Mouse (Mus musculus) hindbrain, embryonic 16.5 days (tissue): ENCODE results near the gene Alkbh7. TPM values are rescaled to one million over a fixed set of nuclear protein-coding genes. Genes with fewer than 3 reads are reported as not detected.

Source experiments
- ATAC-seq: fragments of 200-750 bp; cut with Nextera tagmentation; 2 replicates; pipeline ENCODE4 v1.8.0; 2017; ENCODE audit warnings: moderate TSS enrichment, moderate library complexity
- H3K27ac ChIP-seq: fragments of 300-500 bp; sonication (generic); 2 replicates; pipeline ENCODE4 v1.5.1; 2014; ENCODE audit warnings: low read depth, mild to moderate bottlenecking, control low read depth, low read length, moderate library complexity
- H3K27me3 ChIP-seq: fragments of 300-500 bp; sonication (generic); replicated peaks from 2 replicates; pipeline ENCODE4 v1.6.1; 2014; ENCODE audit warnings: low read length; ENCODE audit not compliant: control insufficient read depth, insufficient read depth
- H3K36me3 ChIP-seq: fragments of 300-500 bp; sonication (generic); 2 replicates; pipeline ENCODE4 v1.6.1; 2014; ENCODE audit warnings: mild to moderate bottlenecking, low read length, moderate library complexity, mixed read lengths; ENCODE audit not compliant: control insufficient read depth, insufficient read depth
- H3K4me1 ChIP-seq: fragments of 300-500 bp; sonication (generic); 2 replicates; pipeline ENCODE4 v1.6.1; 2014; ENCODE audit warnings: low read depth, low read length; ENCODE audit not compliant: control insufficient read depth, insufficient read depth
- H3K4me2 ChIP-seq: fragments of 300-500 bp; sonication (generic); 2 replicates; pipeline ENCODE4 v1.6.1; 2014; ENCODE audit warnings: mild to moderate bottlenecking, low read length, control low read depth, moderate library complexity
- H3K4me3 ChIP-seq: fragments of 300-500 bp; sonication (generic); 2 replicates; pipeline ENCODE4 v1.5.1; 2014; ENCODE audit warnings: mild to moderate bottlenecking, low read length, control low read depth, moderate library complexity
- H3K9ac ChIP-seq: fragments of 300-500 bp; sonication (generic); 2 replicates; pipeline ENCODE4 v1.6.1; 2014; ENCODE audit warnings: low read depth, mild to moderate bottlenecking, control low read depth, low read length, moderate library complexity
- H3K9me3 ChIP-seq: fragments of 300-500 bp; sonication (generic); 2 replicates; pipeline ENCODE4 v1.6.1; 2014; ENCODE audit warnings: mild to moderate bottlenecking, low read length, moderate library complexity; ENCODE audit not compliant: control insufficient read depth
- WGBS: fragments of 180-500 bp; shearing (Covaris S2); extraction: QIAGEN DNeasy Blood & Tissue Kit; methylation state at CpG from one replicate; pipeline ENCODE4 v1.1.7; 2014; 5-methylcytosine and 5-hydroxymethylcytosine counted together
- polyA plus RNA-seq: library from polyadenylated mRNA; unstranded; fragments of >200 nt; fragmentation: Nextera tagmentation; extraction: Ambion mirVana; gene quantifications from 2 replicates; pipeline ENCODE4 v1.2.1, GENCODE M21; 2015

Alkbh7 gene
- polyA plus RNA-seq, 1 experiment from 2014 or later, result 64.4 TPM

- no peaks in the 10 kb centered on the region for H3K4me1 ChIP-seq
- H3K27me3 ChIP-seq, result peaks cover 6% of the 10 kb centered on the region; the same call in 1 of the 2 replicates
- no peak for ATAC-seq
- H3K9me3 ChIP-seq, result no peaks in the 10 kb centered on the region
- H3K9ac ChIP-seq, result no peak within 1 kb of the TSS
- 75% methylated on average over 8 of the region's 8 CpGs for WGBS
- H3K4me3 ChIP-seq, result no peak within 1 kb of the TSS
- H3K4me2 ChIP-seq, result no peak within 1 kb of the TSS
- no peak within 1 kb of the TSS for H3K27ac ChIP-seq
- peaks cover 14% of the 10 kb centered on the region; the same call in 1 of the 2 replicates for H3K36me3 ChIP-seq
Measured at GRCm38 (mm10) chr17:57041554-57041953, 44.4 kb downstream of the Alkbh7 start, which contains the start of gene Slc25a41. TSS of gene Slc25a41 (minus strand) at chr17:57041654.

GRCm38 (mm10) chr17:57047406-57047805 lies 50.3 kb downstream of the Alkbh7 start:
- H3K27me3 ChIP-seq, result no peaks in the 10 kb centered on the region
- no peaks in the 10 kb centered on the region for H3K9me3 ChIP-seq
- H3K36me3 ChIP-seq, result peaks cover 29% of the 10 kb centered on the region
- no peaks in the 10 kb centered on the region for H3K4me1 ChIP-seq
- 38% methylated on average over 5 of the region's 5 CpGs for WGBS
- no peak overlapping the region for H3K27ac ChIP-seq
- no peak overlapping the region for H3K9ac ChIP-seq
- no peak for ATAC-seq
- no peak overlapping the region for H3K4me3 ChIP-seq
- H3K4me2 ChIP-seq, result no peak overlapping the region

- no peak for ATAC-seq
- H3K36me3 ChIP-seq, result peaks cover 41% of the 10 kb centered on the region
- H3K4me2 ChIP-seq, result no peak overlapping the region
- 97% methylated on average over 3 of the region's 3 CpGs for WGBS
- H3K27ac ChIP-seq, result no peak overlapping the region
- H3K4me3 ChIP-seq, result no peak overlapping the region
- no peaks in the 10 kb centered on the region for H3K27me3 ChIP-seq
- no peaks in the 10 kb centered on the region for H3K4me1 ChIP-seq
- no peak overlapping the region for H3K9ac ChIP-seq
- H3K9me3 ChIP-seq, result no peaks in the 10 kb centered on the region
Measured at GRCm38 (mm10) chr17:57048816-57049215, 51.7 kb downstream of the Alkbh7 start.

Other genes with a start within 250 kb of the Alkbh7 start
- gene Nrtn, start 239.8 kb upstream of the Alkbh7 start, polyA plus RNA-seq, result 2.4 and 2.5 TPM in 2 replicates
- gene Dus3l, start 232.6 kb upstream of the Alkbh7 start, polyA plus RNA-seq, result 97.3 and 99.9 TPM in 2 replicates
- gene Prr22, start 227.1 kb upstream of the Alkbh7 start, polyA plus RNA-seq, result 0.60 and 1.0 TPM in 2 replicates
- gene Rfx2, start 166.3 kb upstream of the Alkbh7 start, polyA plus RNA-seq, result 4.9 and 6.5 TPM in 2 replicates
- gene Acsbg2, start 122.9 kb upstream of the Alkbh7 start, polyA plus RNA-seq, result not detected in 2 replicates
- gene 1700061G19Rik, start 121.9 kb upstream of the Alkbh7 start, polyA plus RNA-seq, result 0.29 and 0.50 TPM in 2 replicates
- gene Mllt1, start 61.9 kb upstream of the Alkbh7 start, polyA plus RNA-seq, result 58.2 and 82.3 TPM in 2 replicates
- not detected in 2 replicates for gene Acer1, start 15.2 kb upstream of the Alkbh7 start, polyA plus RNA-seq
- 162 and 168 TPM in 2 replicates for gene Clpp, start 7.0 kb upstream of the Alkbh7 start, polyA plus RNA-seq
- 0.64 TPM in 1 of 2 replicates, not detected in the other for gene Pspn, start 2.7 kb downstream of the Alkbh7 start, polyA plus RNA-seq
- gene Gtf2f1, start 13.9 kb downstream of the Alkbh7 start, polyA plus RNA-seq, result 60.2 and 68.0 TPM in 2 replicates
- gene Gm17949, start 14.1 kb downstream of the Alkbh7 start, polyA plus RNA-seq, result 0.31 and 0.51 TPM in 2 replicates
- 14.4 and 20.1 TPM in 2 replicates for gene Khsrp, start 34.2 kb downstream of the Alkbh7 start, polyA plus RNA-seq
- not detected in 2 replicates for gene Slc25a41, start 44.3 kb downstream of the Alkbh7 start, polyA plus RNA-seq
- 5.1 and 6.3 TPM in 2 replicates for gene Crb3, start 61.8 kb downstream of the Alkbh7 start, polyA plus RNA-seq
- 43.2 and 44.7 TPM in 2 replicates for gene Slc25a23, start 62.5 kb downstream of the Alkbh7 start, polyA plus RNA-seq
- 3.8 and 4.7 TPM in 2 replicates for gene Dennd1c, start 81.2 kb downstream of the Alkbh7 start, polyA plus RNA-seq
- gene Tubb4a, start 90.4 kb downstream of the Alkbh7 start, polyA plus RNA-seq, result 362 and 407 TPM in 2 replicates
- gene Tnfsf9, start 108.0 kb downstream of the Alkbh7 start, polyA plus RNA-seq, result 8.7 and 9.3 TPM in 2 replicates
- gene Cd70, start 152.4 kb downstream of the Alkbh7 start, polyA plus RNA-seq, result 1.9 and 2.1 TPM in 2 replicates
- not detected in 2 replicates for gene Tnfsf14, start 196.8 kb downstream of the Alkbh7 start, polyA plus RNA-seq
- gene C3, start 230.8 kb downstream of the Alkbh7 start, polyA plus RNA-seq, result 2.1 TPM in 2 replicates